Mouse (Mus musculus) erythroid progenitor cell, adult 5-6 weeks (primary cell): ENCODE measurements around the gene Ankfn1. TPM values are rescaled to one million over a fixed set of nuclear protein-coding genes. Genes with fewer than 3 reads are reported as not detected.

Source experiments
- ATAC-seq: replicated peaks from 2 replicates; pipeline ENCODE4 v1.8.0; 2016; ENCODE audit warnings: moderate number of reproducible peaks, mild to moderate bottlenecking, moderate TSS enrichment, inconsistent platforms; ENCODE audit not compliant: poor library complexity, low FRiP score, severe bottlenecking
- total RNA-seq, 2 experiments: library from RNA; stranded (forward) in 1 of 2; stranded (reverse) in 1 of 2; fragments of 150-400 nt in 1 of 2; fragments of 186-747, 209-891 nt in 1 of 2; gene quantifications; 2 replicates each; pipeline versions ENCODE4 v1.2.3 to v1.2.4; 2015 to 2017; ENCODE audit warnings: low replicate concordance in 2 of 2

The Ankfn1 gene
- total RNA-seq, 2 experiments from 2014 or later, result not detected

- no peak for ATAC-seq
These were observed 80.7 kb downstream of the Ankfn1 start for GRCm38 (mm10) chr11:89696431-89697403.

GRCm38 (mm10) chr11:89693686-89694085, 83.8 kb downstream of the Ankfn1 start:
- no peak for ATAC-seq

- ATAC-seq, result no peak
These were observed 100.5 kb downstream of the Ankfn1 start for GRCm38 (mm10) chr11:89676922-89677321.

- ATAC-seq, result no peak
These were observed 103.4 kb downstream of the Ankfn1 start for GRCm38 (mm10) chr11:89673916-89674507.

- ATAC-seq, result no peak
These were observed 104.9 kb downstream of the Ankfn1 start for GRCm38 (mm10) chr11:89672510-89673085.

GRCm38 (mm10) chr11:89665170-89665880, 112.1 kb downstream of the Ankfn1 start:
- ATAC-seq, result no peak

GRCm38 (mm10) chr11:89659048-89659447, 118.4 kb downstream of the Ankfn1 start:
- ATAC-seq, result no peak

GRCm38 (mm10) chr11:89656556-89656955, 120.9 kb downstream of the Ankfn1 start:
- ATAC-seq, result no peak

- no peak for ATAC-seq
These were observed 141.7 kb downstream of the Ankfn1 start for GRCm38 (mm10) chr11:89635740-89636139.

GRCm38 (mm10) chr11:89631315-89631714, 146.1 kb downstream of the Ankfn1 start:
- ATAC-seq, result no peak

GRCm38 (mm10) chr11:89628562-89628961, 148.9 kb downstream of the Ankfn1 start:
- no peak for ATAC-seq

GRCm38 (mm10) chr11:89627232-89627631, 150.2 kb downstream of the Ankfn1 start:
- no peak for ATAC-seq

GRCm38 (mm10) chr11:89623698-89624445, 153.6 kb downstream of the Ankfn1 start:
- no peak for ATAC-seq

- ATAC-seq, result no peak
These were observed 157.5 kb downstream of the Ankfn1 start for GRCm38 (mm10) chr11:89619955-89620354.

- ATAC-seq, result no peak
These were observed 161.6 kb downstream of the Ankfn1 start for GRCm38 (mm10) chr11:89615806-89616205.

GRCm38 (mm10) chr11:89611596-89611995, 165.9 kb downstream of the Ankfn1 start:
- ATAC-seq, result no peak

GRCm38 (mm10) chr11:89608071-89608470, 169.4 kb downstream of the Ankfn1 start:
- ATAC-seq, result no peak

GRCm38 (mm10) chr11:89607270-89607669, 170.2 kb downstream of the Ankfn1 start:
- ATAC-seq, result no peak

- no peak for ATAC-seq
These were observed 171.1 kb downstream of the Ankfn1 start for GRCm38 (mm10) chr11:89606346-89606745.
